13 mouse cellular contexts compared by ENCODE assay signal in genomic region chr9:64766136-64766535, GRCm38 (mm10).
"Had no signal": no experiment of that assay in that cellular context is flagged by ENCODE, and none has a peak within 500 bp of the region (broad histone marks: within the 10 kb centered on the region; RNA-seq: fewer than 3 reads in every experiment).

No protein-coding gene starts in this region.

- H3K4me3 ChIP-seq: left cerebral cortex, adult 2 months; limb, embryonic 15.5 days; liver, embryonic 13.5 days; neural tube, embryonic 13.5 days had no signal

- H3K27me3 ChIP-seq: limb, embryonic 15.5 days; liver, embryonic 13.5 days; neural tube, embryonic 13.5 days had no signal

- DNase-seq: kidney, adult 8-10 months; kidney, postnatal 4 days; liver, embryonic 13.5 days; lung, adult 18-20 months; midbrain, embryonic 14.5 days; retina, postnatal 1 day; right cerebral cortex, postnatal 4 days; spleen, adult 18-20 months; thymus, adult 18-20 months; thymus, postnatal 14 days had no signal

- H3K9ac ChIP-seq: limb, embryonic 15.5 days; liver, embryonic 13.5 days; neural tube, embryonic 13.5 days had no signal

- H3K4me1 ChIP-seq: limb, embryonic 15.5 days had no signal

- H3K27ac ChIP-seq: left cerebral cortex, adult 2 months; limb, embryonic 15.5 days; liver, embryonic 13.5 days; neural tube, embryonic 13.5 days had no signal

- H3K36me3 ChIP-seq: limb, embryonic 15.5 days; liver, embryonic 13.5 days; neural tube, embryonic 13.5 days had no signal

- H3K9me3 ChIP-seq: limb, embryonic 15.5 days; liver, embryonic 13.5 days; neural tube, embryonic 13.5 days had no signal
